Mouse (Mus musculus) cortical plate, adult 2 months (tissue): Measurements from ENCODE around the gene Npl.

Experiments used
- CTCF ChIP-seq: fragments of 200-500 bp; IDR thresholded peaks from 2 replicates; pipeline ENCODE4 v1.5.1; 2011; ENCODE audit warnings: mild to moderate bottlenecking, control low read depth, low read length; ENCODE audit not compliant: insufficient read depth; ENCODE audit errors: extremely low read depth
- POLR2A ChIP-seq: fragments of 200-500 bp; IDR thresholded peaks from 2 replicates; pipeline ENCODE4 v1.6.1; 2011; ENCODE audit warnings: mild to moderate bottlenecking, low read length, control low read depth; ENCODE audit not compliant: insufficient read depth; ENCODE audit errors: extremely low read depth

DNA sequence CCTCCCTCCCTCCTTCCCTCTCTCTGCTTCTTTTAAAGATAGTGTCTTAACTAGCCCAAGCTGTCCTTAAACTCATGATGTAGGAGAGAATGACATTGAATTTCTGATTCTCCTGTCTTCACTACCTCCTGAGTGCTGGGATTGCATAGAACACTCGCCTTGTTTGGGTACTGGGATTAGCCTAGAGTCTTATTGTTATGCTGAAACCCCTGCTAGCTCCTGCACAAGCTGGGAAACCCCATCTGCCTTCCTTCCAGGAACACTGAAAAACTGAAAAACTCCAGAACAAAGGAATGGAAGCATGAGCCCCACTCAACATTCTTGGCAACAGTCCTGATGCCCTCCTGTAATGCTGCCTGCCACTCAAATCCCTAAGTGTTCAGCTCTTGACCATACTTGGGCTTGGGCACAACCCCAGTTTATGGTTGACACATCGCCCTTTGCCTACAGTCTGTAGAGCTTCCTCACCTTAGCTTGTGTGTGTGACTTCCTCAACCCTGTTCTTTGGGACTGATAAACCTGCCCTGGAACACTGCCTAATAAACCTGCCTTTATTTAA is 40.4 kb upstream of the Npl start:
- TF ChIP-seq CTCF, result no peak
- no peak for TF ChIP-seq POLR2A
